Mouse (Mus musculus) thymus, adult 18-20 months (tissue): ENCODE data around the gene Wbp1.
A peak's percentile ranks its signal among the peaks of the same experiment; 100 is the strongest.

Experiments used
- DNase-seq, 2 experiments: peaks; one replicate each; pipeline ENCODE4 v3.0.0; 2022; ENCODE audit warnings: mixed read lengths in 2 of 2

Gene Wbp1

GRCm38 (mm10) chr6:83078324-83078858 lies 43.0 kb downstream of the Wbp1 start:
- peak; percentile 95 to 97 for DNase-seq

GRCm38 (mm10) chr6:83077630-83078323 lies 43.6 kb downstream of the Wbp1 start, which contains the start of gene Pcgf1:
Pcgf1 (plus strand) TSS chr6:83077869.
- DNase-seq: no peak

- no peak for DNase-seq
Observed at GRCm38 (mm10) chr6:83074979-83075378, 46.4 kb downstream of the Wbp1 start.

- no peak for DNase-seq
Observed at GRCm38 (mm10) chr6:83071220-83071619, 50.1 kb downstream of the Wbp1 start.

GRCm38 (mm10) chr6:83070311-83071219 lies 50.8 kb downstream of the Wbp1 start:
- DNase-seq: no peak

- DNase-seq: no peak
Observed at GRCm38 (mm10) chr6:83070247-83070310, 51.3 kb downstream of the Wbp1 start, which contains the start of gene Tlx2. Tlx2 (minus strand) TSS chr6:83070293.

- no peak for DNase-seq
Observed at GRCm38 (mm10) chr6:83069488-83070246, 51.7 kb downstream of the Wbp1 start.
